Mouse (Mus musculus) cerebral cortex, adult 2 months (tissue): ENCODE results near the gene Iqcn.

Source experiments
- WGBS: fragments of 180-500 bp; shearing (Covaris S2); methylation state at CpG from one replicate; pipeline ENCODE4 v1.1.7; 2018; 5-methylcytosine and 5-hydroxymethylcytosine counted together

Gene Iqcn

GRCm38 (mm10) chr8:70679404-70679803 is 23.9 kb upstream of the Iqcn start:
- 93% methylated on average over 4 of the region's 4 CpGs for WGBS

GRCm38 (mm10) chr8:70680039-70680438 is 23.2 kb upstream of the Iqcn start:
- WGBS = 70% methylated on average over 3 of the region's 3 CpGs

GRCm38 (mm10) chr8:70681410-70681809 is 21.8 kb upstream of the Iqcn start:
- WGBS = 77% methylated on average over 3 of the region's 3 CpGs

GRCm38 (mm10) chr8:70682193-70682592 is 21.1 kb upstream of the Iqcn start:
- 4% methylated on average over 19 of the region's 19 CpGs for WGBS

GRCm38 (mm10) chr8:70682692-70683091 is 20.6 kb upstream of the Iqcn start:
- 78% methylated on average over 3 of the region's 3 CpGs for WGBS

- WGBS = 26% methylated on average over 7 of the region's 7 CpGs
These were observed 19.0 kb upstream of the Iqcn start for GRCm38 (mm10) chr8:70684291-70684690.

- 71% methylated on average over 8 of the region's 8 CpGs for WGBS
These were observed 15.7 kb upstream of the Iqcn start for GRCm38 (mm10) chr8:70687576-70687975.

- WGBS = 91% methylated on average over 3 of the region's 3 CpGs
These were observed 15.1 kb upstream of the Iqcn start for GRCm38 (mm10) chr8:70688136-70688535.

- 62% methylated on average over 5 of the region's 5 CpGs for WGBS
These were observed 13.3 kb upstream of the Iqcn start for GRCm38 (mm10) chr8:70689892-70690390.

GRCm38 (mm10) chr8:70691230-70691629 is 12.0 kb upstream of the Iqcn start:
- WGBS = 85% methylated on average over 4 of the region's 4 CpGs

- 4% methylated on average over 20 of the region's 20 CpGs for WGBS
These were observed 11.5 kb upstream of the Iqcn start for GRCm38 (mm10) chr8:70691727-70692231.

- WGBS = 69% methylated on average over 5 of the region's 5 CpGs
These were observed 9.6 kb upstream of the Iqcn start for GRCm38 (mm10) chr8:70693636-70694035.

GRCm38 (mm10) chr8:70695318-70696018 is 7.8 kb upstream of the Iqcn start:
- WGBS = 61% methylated on average over 32 of the region's 32 CpGs

- WGBS = 11% methylated on average over 31 of the region's 31 CpGs
These were observed 7.0 kb upstream of the Iqcn start for GRCm38 (mm10) chr8:70696019-70696885.

GRCm38 (mm10) chr8:70696946-70697345 is 6.3 kb upstream of the Iqcn start:
- 52% methylated on average over 4 of the region's 4 CpGs for WGBS

- 71% methylated on average over 12 of the region's 12 CpGs for WGBS
These were observed 5.6 kb upstream of the Iqcn start for GRCm38 (mm10) chr8:70697366-70698250.

- 1% methylated on average over 69 of the region's 69 CpGs for WGBS
These were observed 4.7 kb upstream of the Iqcn start, which contains the start of gene Jund for GRCm38 (mm10) chr8:70698310-70699109. Gene Jund (plus strand): TSS chr8:70698949.

- WGBS = under 1% methylated on average over 82 of the region's 89 CpGs
These were observed 4.0 kb upstream of the Iqcn start for GRCm38 (mm10) chr8:70699116-70699833.

- WGBS = under 1% methylated on average over 59 of the region's 59 CpGs
These were observed 3.3 kb upstream of the Iqcn start for GRCm38 (mm10) chr8:70699834-70700554.
